Mouse (Mus musculus): ENCODE results near the gene Gm20532.

The Gm20532 gene

GRCm38 (mm10) chr2:26626081-26626480, 39.6 kb downstream of the Gm20532 start:
- no peak for DNase-seq

- DNase-seq = peak; percentile 88 to 93
These were observed 41.7 kb downstream of the Gm20532 start, which contains the start of gene Fam69b for GRCm38 (mm10) chr2:26627921-26628739. Gene Fam69b (plus strand): TSS chr2:26628457.

GRCm38 (mm10) chr2:26628792-26629437, 42.5 kb downstream of the Gm20532 start:
- peak in 1 of 2 experiments; percentile 53 for DNase-seq

- DNase-seq = no peak
These were observed 46.3 kb downstream of the Gm20532 start for GRCm38 (mm10) chr2:26632541-26633395.

- no peak for DNase-seq
These were observed 47.6 kb downstream of the Gm20532 start for GRCm38 (mm10) chr2:26633953-26634530.

- DNase-seq = peak; percentile 36 to 50
These were observed 48.4 kb downstream of the Gm20532 start for GRCm38 (mm10) chr2:26634629-26635488.

- peak in 1 of 2 experiments; percentile 17 for DNase-seq
These were observed 49.3 kb downstream of the Gm20532 start for GRCm38 (mm10) chr2:26635489-26636324.

GRCm38 (mm10) chr2:26636325-26636635, 49.8 kb downstream of the Gm20532 start:
- DNase-seq = no peak

- DNase-seq = no peak
These were observed 51.0 kb downstream of the Gm20532 start for GRCm38 (mm10) chr2:26637316-26637932.

GRCm38 (mm10) chr2:26638039-26638438, 51.6 kb downstream of the Gm20532 start:
- no peak for DNase-seq

- no peak for DNase-seq
These were observed 52.1 kb downstream of the Gm20532 start for GRCm38 (mm10) chr2:26638572-26638971.

GRCm38 (mm10) chr2:26639083-26639482, 52.6 kb downstream of the Gm20532 start:
- peak; percentile 55 to 73 for DNase-seq

- DNase-seq = peak; percentile 100
These were observed 53.7 kb downstream of the Gm20532 start for GRCm38 (mm10) chr2:26639838-26640830.

- no peak for DNase-seq
These were observed 54.7 kb downstream of the Gm20532 start for GRCm38 (mm10) chr2:26641006-26641647.

- peak; percentile 69 for DNase-seq
These were observed 57.5 kb downstream of the Gm20532 start for GRCm38 (mm10) chr2:26643942-26644341.

- peak; percentile 84 to 87 for DNase-seq
These were observed 60.3 kb downstream of the Gm20532 start for GRCm38 (mm10) chr2:26646643-26647293.

- no peak for DNase-seq
These were observed 68.2 kb downstream of the Gm20532 start for GRCm38 (mm10) chr2:26654687-26655086.

GRCm38 (mm10) chr2:26657426-26657825, 71.0 kb downstream of the Gm20532 start:
- DNase-seq = no peak
